Mouse (Mus musculus) forebrain, postnatal 0 days (tissue): ENCODE measurements around the gene Orc6. TPM values are rescaled to one million over a fixed set of nuclear protein-coding genes. Genes with fewer than 3 reads are reported as not detected.

Source experiments
- ATAC-seq: fragments of 200-750 bp; cut with Nextera tagmentation; 2 replicates; pipeline ENCODE4 v1.8.0; 2017; ENCODE audit warnings: mild to moderate bottlenecking, moderate library complexity
- DNase-seq: peaks from one replicate; pipeline ENCODE4 v3.0.0-alpha.2; 2015
- H3K27ac ChIP-seq: fragments of 300-500 bp; sonication (generic); 2 replicates; pipeline ENCODE4 v1.5.1; 2014; ENCODE audit warnings: low read depth, mild to moderate bottlenecking, antibody characterized with exemption, low read length, moderate library complexity, mixed read lengths
- H3K27me3 ChIP-seq: fragments of 300-500 bp; sonication (generic); 2 replicates; pipeline ENCODE4 v1.6.1; 2014; ENCODE audit warnings: mild to moderate bottlenecking, low read length, mixed read lengths; ENCODE audit not compliant: insufficient read depth
- H3K36me3 ChIP-seq: fragments of 300-500 bp; sonication (generic); 2 replicates; pipeline ENCODE4 v1.6.1; 2014; ENCODE audit warnings: mild to moderate bottlenecking, moderate library complexity; ENCODE audit not compliant: insufficient read depth
- H3K4me1 ChIP-seq: fragments of 300-500 bp; sonication (generic); 2 replicates; pipeline ENCODE4 v1.6.1; 2014; ENCODE audit warnings: antibody characterized with exemption; ENCODE audit not compliant: insufficient read depth
- H3K4me2 ChIP-seq: fragments of 300-500 bp; sonication (generic); 2 replicates; pipeline ENCODE4 v1.6.1; 2014; ENCODE audit warnings: low read depth, mild to moderate bottlenecking, moderate library complexity
- H3K4me3 ChIP-seq: fragments of 300-500 bp; sonication (generic); 2 replicates; pipeline ENCODE4 v1.5.1; 2014; ENCODE audit warnings: low read depth, low read length, mixed read lengths
- H3K9ac ChIP-seq: fragments of 300-500 bp; sonication (generic); 2 replicates; pipeline ENCODE4 v1.6.1; 2014; ENCODE audit warnings: mild to moderate bottlenecking
- H3K9me3 ChIP-seq: fragments of 300-500 bp; sonication (generic); 2 replicates; pipeline ENCODE4 v1.6.1; 2016; ENCODE audit warnings: low read length
- CTCF ChIP-seq: sonication (generic); IDR thresholded peaks from 2 replicates; pipeline ENCODE4 v1.5.1; 2016; ENCODE audit warnings: antibody characterized with exemption, control low read depth, low read depth
- WGBS: fragments of 180-500 bp; shearing (Covaris S2); extraction: QIAGEN DNeasy Blood & Tissue Kit; methylation state at CpG from one replicate; pipeline ENCODE4 v1.1.7; 2014; 5-methylcytosine and 5-hydroxymethylcytosine counted together
- polyA plus RNA-seq: library from polyadenylated mRNA; unstranded; fragments of >200 nt; fragmentation: Nextera tagmentation; extraction: Ambion mirVana; gene quantifications from 2 replicates; pipeline ENCODE4 v1.2.1, GENCODE M21; 2015
- total RNA-seq: library from RNA; depleted of rRNA; stranded (reverse); fragments of >200 nt; gene quantifications from 2 replicates; pipeline ENCODE4 v1.2.3, GENCODE M21; 2014; rRNA removed

Orc6 gene
- total RNA-seq = 57.1 and 62.1 TPM in 2 replicates
- 61.8 and 72.9 TPM in 2 replicates for polyA plus RNA-seq

DNA sequence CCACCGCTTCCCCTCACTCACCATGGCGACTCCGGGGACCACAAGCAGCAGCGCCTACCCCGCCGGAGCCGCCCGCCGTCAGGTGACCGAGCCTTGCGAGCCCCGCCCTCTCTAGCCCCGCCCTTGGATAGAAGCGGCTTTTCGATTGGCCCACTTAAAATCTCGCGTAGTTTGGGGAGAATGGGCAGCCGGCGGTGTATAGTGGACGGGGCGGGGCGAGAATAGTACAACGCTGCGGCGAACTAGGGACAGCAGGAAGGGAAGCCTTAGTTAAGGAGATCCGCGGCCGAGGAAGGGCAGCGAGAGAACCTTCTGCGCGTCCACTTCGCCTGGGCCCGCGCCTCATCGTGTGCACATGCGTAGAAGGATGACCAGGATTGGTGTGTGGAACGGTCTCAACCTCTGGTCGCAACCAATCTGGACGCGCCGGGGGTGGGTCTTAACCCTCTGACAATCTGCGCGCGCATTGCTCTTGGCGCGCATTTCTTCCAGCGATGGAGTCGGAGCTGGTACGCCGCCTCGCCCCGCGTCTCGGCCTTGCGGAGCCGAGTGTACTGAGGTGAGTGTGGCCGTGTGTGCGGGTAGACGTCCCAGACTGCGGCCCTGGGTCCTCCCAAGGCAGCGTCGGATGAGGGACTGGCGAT is at the start of gene Orc6, which contains the start of gene Vps35:
Gene Orc6 (plus strand): TSS at position 199 of the 644 bp plus-strand sequence.
Gene Vps35 (minus strand): TSS at position 369 of the 644 bp plus-strand sequence.
- Histone ChIP-seq H3K27me3 (no peaks in the 10 kb centered on the region), H3K36me3 (peaks cover 12% of the 10 kb centered on the region), H3K27ac (peak within 1 kb of the TSS; percentile 98), H3K4me2 (peak within 1 kb of the TSS; percentile 59), H3K4me3 (peak within 1 kb of the TSS; percentile 72), H3K9me3 (no peaks in the 10 kb centered on the region), H3K9ac (peak within 1 kb of the TSS; percentile 92), H3K4me1 (peaks cover 13% of the 10 kb centered on the region; the same call in 1 of the 2 replicates)
- WGBS = under 1% methylated on average over 62 of the region's 63 CpGs
- TF ChIP-seq CTCF = no peak
- ATAC-seq (peak; percentile 97), DNase-seq (peak; percentile 99)

GRCm38 (mm10) chr8:85286846-85287245 is 12.6 kb upstream of the Orc6 start:
- no peak for DNase-seq
- no peak for ATAC-seq
- TF ChIP-seq CTCF = no peak
- Histone ChIP-seq H3K27me3 (no peaks in the 10 kb centered on the region), H3K27ac (no peak overlapping the region), H3K4me3 (no peak overlapping the region), H3K36me3 (peaks cover 52% of the 10 kb centered on the region), H3K4me1 (no peaks in the 10 kb centered on the region), H3K4me2 (no peak overlapping the region), H3K9me3 (no peaks in the 10 kb centered on the region), H3K9ac (no peak overlapping the region)
- 91% methylated on average over 1 of the region's 1 CpGs for WGBS

- Histone ChIP-seq H3K27me3 (no peaks in the 10 kb centered on the region), H3K4me1 (peaks cover 13% of the 10 kb centered on the region; the same call in 1 of the 2 replicates), H3K36me3 (peaks cover 10% of the 10 kb centered on the region), H3K27ac (peak overlapping the region; percentile 98), H3K4me2 (peak overlapping the region; percentile 59), H3K9ac (peak overlapping the region; percentile 92), H3K9me3 (no peaks in the 10 kb centered on the region), H3K4me3 (peak overlapping the region; percentile 72)
- peak; percentile 39 for DNase-seq
- WGBS = under 1% methylated on average over 53 of the region's 53 CpGs
- peak; percentile 1; the same call in 1 of the 2 replicates for TF ChIP-seq CTCF
- ATAC-seq = peak; percentile 8; the same call in 1 of the 2 replicates
Observed at GRCm38 (mm10) chr8:85298600-85299433, 615 bp upstream of the Orc6 start.

GRCm38 (mm10) chr8:85301941-85302340 is 2.5 kb downstream of the Orc6 start:
- ATAC-seq (no peak), DNase-seq (no peak)
- Histone ChIP-seq H3K4me2 (no peak overlapping the region), H3K27ac (no peak overlapping the region), H3K36me3 (peaks cover 29% of the 10 kb centered on the region), H3K27me3 (no peaks in the 10 kb centered on the region), H3K4me3 (no peak overlapping the region), H3K9me3 (no peaks in the 10 kb centered on the region), H3K4me1 (peaks cover 13% of the 10 kb centered on the region; the same call in 1 of the 2 replicates), H3K9ac (no peak overlapping the region)
- no peak for TF ChIP-seq CTCF
- WGBS = 39% methylated on average over 1 of the region's 1 CpGs

GRCm38 (mm10) chr8:85302931-85303330 is 3.5 kb downstream of the Orc6 start:
- Histone ChIP-seq H3K9me3 (no peaks in the 10 kb centered on the region), H3K9ac (no peak overlapping the region), H3K4me2 (no peak overlapping the region), H3K4me1 (peaks cover 8% of the 10 kb centered on the region; the same call in 1 of the 2 replicates), H3K4me3 (no peak overlapping the region), H3K27ac (no peak overlapping the region), H3K27me3 (no peaks in the 10 kb centered on the region), H3K36me3 (peaks cover 37% of the 10 kb centered on the region)
- no peak for TF ChIP-seq CTCF
- DNase-seq (no peak), ATAC-seq (no peak)
- WGBS = 87% methylated on average over 3 of the region's 3 CpGs

- DNase-seq = no peak
- H3K36me3 ChIP-seq = peaks cover 43% of the 10 kb centered on the region
- H3K9ac ChIP-seq = no peak overlapping the region
- WGBS = 75% methylated on average over 5 of the region's 5 CpGs
- H3K9me3 ChIP-seq = no peaks in the 10 kb centered on the region
- no peaks in the 10 kb centered on the region for H3K27me3 ChIP-seq
- no peak overlapping the region for H3K27ac ChIP-seq
- no peak overlapping the region for H3K4me3 ChIP-seq
- H3K4me2 ChIP-seq = no peak overlapping the region
- no peak for TF ChIP-seq CTCF
- no peak for ATAC-seq
- 0 out of 2 replicates have a peak, but pooled peaks cover 5% of the 10 kb centered on the region for H3K4me1 ChIP-seq
Observed at GRCm38 (mm10) chr8:85303531-85303930, 4.1 kb downstream of the Orc6 start.
